20 mouse cellular contexts compared by ENCODE assay signal in genomic region chr1:143733914-143734410, GRCm38 (mm10). TPM values are rescaled to one million over a fixed set of nuclear protein-coding genes. Genes with fewer than 3 reads are reported as not detected.
DNase-seq lines count a peak whose midpoint lies in the region; ATAC-seq and TF ChIP-seq lines count a peak whose summit lies in the region.
"Had no signal": no experiment of that assay in that cellular context is flagged by ENCODE, and none has a peak within 500 bp of the region (broad histone marks: within the 10 kb centered on the region; RNA-seq: fewer than 3 reads in every experiment).

No protein-coding gene starts in this region.

- no peak overlapping the region; the same call in 1 of the 2 replicates for H3K27ac ChIP-seq in ES-E14 (ENCODE audit: insufficient read depth, low read depth, low read length, poor library complexity, severe bottlenecking)
- H3K27ac ChIP-seq: embryonic facial prominence, embryonic 10.5 days; embryonic facial prominence, embryonic 12.5 days; forebrain, embryonic 13.5 days; forebrain, embryonic 15.5 days had no signal

- H3K4me3 ChIP-seq in ES-E14 (ENCODE audit: insufficient read depth in 1 of 2, low read depth in 1 of 2, low read length in 2 of 2, poor library complexity in 1 of 2, severe bottlenecking in 1 of 2): no peak overlapping the region
- H3K4me3 ChIP-seq: embryonic facial prominence, embryonic 10.5 days; embryonic facial prominence, embryonic 12.5 days; forebrain, embryonic 13.5 days; forebrain, embryonic 15.5 days had no signal

- H3K4me1 ChIP-seq in ES-E14 (ENCODE audit: control insufficient read depth in 2 of 2, insufficient read depth in 2 of 2, low read length in 2 of 2, poor library complexity in 1 of 2): peaks cover 8 to 9% of the 10 kb centered on the region in 2 experiments; a peak in 2 of 4 replicates
- H3K4me1 ChIP-seq: embryonic facial prominence, embryonic 10.5 days; embryonic facial prominence, embryonic 12.5 days; forebrain, embryonic 13.5 days; forebrain, embryonic 15.5 days had no signal

- H3K36me3 ChIP-seq in ES-E14 (ENCODE audit: control insufficient read depth, insufficient read depth, low read length, poor library complexity, severe bottlenecking): no peaks in the 10 kb centered on the region
- H3K36me3 ChIP-seq: embryonic facial prominence, embryonic 10.5 days; embryonic facial prominence, embryonic 12.5 days; forebrain, embryonic 15.5 days had no signal

- DNase-seq in heart, adult 11 months: peak; percentile 68
- no peak for DNase-seq in heart, postnatal 4 days
- DNase-seq in ES-E14 (ENCODE audit: low read depth, low spot score) (peak; percentile 26), ZHBTc4 (ENCODE audit: low read depth, low spot score) (peak; percentile 77)
- no peak for DNase-seq in cerebellum, postnatal 10 days
- DNase-seq: adrenal gland, adult 2 months; adrenal gland, postnatal 10 days; adrenal gland, postnatal 25 days; B cell, adult 2 months; cerebellum, adult 11 months; cerebellum, adult 18-20 months; cerebellum, adult 8-10 months; cerebellum, adult 9-11 months; cerebellum, postnatal 25 days had no signal

- H3K9ac ChIP-seq in ES-E14 (ENCODE audit: insufficient read depth, low read depth, low read length, poor library complexity, severe bottlenecking): no peak overlapping the region
- H3K9ac ChIP-seq: embryonic facial prominence, embryonic 12.5 days; forebrain, embryonic 13.5 days; forebrain, embryonic 15.5 days had no signal

- H3K9me3 ChIP-seq in ES-E14 (ENCODE audit: control insufficient read depth, insufficient read depth, low read depth, low read length): no peaks in the 10 kb centered on the region
- H3K9me3 ChIP-seq: embryonic facial prominence, embryonic 10.5 days; embryonic facial prominence, embryonic 12.5 days; forebrain, embryonic 13.5 days; forebrain, embryonic 15.5 days had no signal

- in situ Hi-C loops in ES-E14 (cut with MboI; ENCODE audit: low sequenced_read_pairs in 2 of 2, unreplicated experiment in 2 of 2): no loop called here

- no peak for ATAC-seq in frontal cortex, adult (ENCODE audit: low TSS enrichment)
- ATAC-seq: CD4-positive, CD25-positive, alpha-beta regulatory T cell, adult 4 months; forebrain, embryonic 13.5 days; forebrain, embryonic 15.5 days had no signal

TF ChIP-seq in ES-E14, 5 proteins besides CTCF, POLR2A, EP300 and RAD21:
- TF ChIP-seq CHD2 (IDR thresholded peaks at IDR 0.05; ENCODE audit: low read depth, low read length): no peak

RNA-seq across cellular contexts. Expression of gene Glrx2, which starts 17.8 kb away (rescaled TPM):
- 10 to 100 TPM; 70.0 to 70.7 TPM for total RNA-seq in heart, postnatal 4 days (2021)
- 35.6 and 36.7 TPM in 2 replicates for total RNA-seq in ES-E14 (2012; rRNA removed)

RNA-seq across cellular contexts. Expression of gene Cdc73, which starts 31.3 kb away (rescaled TPM):
- 10 to 100 TPM; 47.5 to 53.8 TPM for total RNA-seq in heart, postnatal 4 days (2021)
- 25.9 and 38.5 TPM in 2 replicates for total RNA-seq in ES-E14 (2012; rRNA removed)

RNA-seq across cellular contexts. Expression of gene Trove2, which starts 42.9 kb away (rescaled TPM):
- 10 to 100 TPM; 11.7 to 12.2 TPM for total RNA-seq in heart, postnatal 4 days (2021)
- total RNA-seq in ES-E14 (2012; rRNA removed): 16.8 TPM in 2 replicates

RNA-seq across cellular contexts. Expression of gene Uchl5, which starts 43.1 kb away (rescaled TPM):
- total RNA-seq in heart, postnatal 4 days (2021): 10 to 100 TPM; 23.9 to 24.1 TPM
- total RNA-seq in ES-E14 (2012; rRNA removed): 41.7 and 58.5 TPM in 2 replicates

Comparison
In these comparisons a context has a peak if more than half of its experiments do, and no peak if none do; other contexts are left out.
1. DNase-seq: peak in heart, adult 11 months (single experiment), ES-E14 (single experiment) and ZHBTc4 (single experiment); none in heart, postnatal 4 days (single experiment) and cerebellum, postnatal 10 days (0 of 2).